Mouse (Mus musculus) embryo, embryonic 9.5 days (tissue): ENCODE data around the gene Sv2c.
"Not testable (repeated sequence)": the region's sequence is repeated elsewhere in the genome, so short reads cannot be mapped to it uniquely, and the experiment has no call there.

Experiments
- DNase-seq: peaks from one replicate; pipeline ENCODE4 v3.0.0-alpha.2; 2017; ENCODE audit errors: extremely low spot score

Gene Sv2c

DNA sequence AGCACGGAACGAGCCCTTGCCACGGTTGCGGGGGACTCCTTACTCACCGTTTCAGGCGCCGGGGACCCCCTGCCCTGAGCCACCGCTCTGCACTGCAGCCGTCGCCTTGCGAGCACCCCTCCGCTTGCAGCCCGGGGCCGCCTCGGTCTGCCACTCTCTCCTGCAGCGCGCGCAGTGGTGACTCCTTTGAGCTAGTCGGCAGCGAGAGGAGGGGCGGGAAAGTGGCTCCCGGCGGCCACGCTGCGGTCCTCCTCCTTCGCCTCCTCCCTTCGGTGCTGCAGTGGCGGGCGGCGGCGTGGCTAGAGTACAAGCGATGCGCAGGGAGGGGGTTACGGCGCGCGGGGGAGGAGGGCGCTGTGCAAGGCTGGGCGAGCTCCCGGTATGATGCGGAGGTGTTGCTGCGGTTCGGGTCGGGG, at the start of gene Sv2c:
Gene Sv2c (minus strand): TSS at position 177 of the 416 bp plus-strand sequence.
- peak; percentile 76 for DNase-seq

DNA sequence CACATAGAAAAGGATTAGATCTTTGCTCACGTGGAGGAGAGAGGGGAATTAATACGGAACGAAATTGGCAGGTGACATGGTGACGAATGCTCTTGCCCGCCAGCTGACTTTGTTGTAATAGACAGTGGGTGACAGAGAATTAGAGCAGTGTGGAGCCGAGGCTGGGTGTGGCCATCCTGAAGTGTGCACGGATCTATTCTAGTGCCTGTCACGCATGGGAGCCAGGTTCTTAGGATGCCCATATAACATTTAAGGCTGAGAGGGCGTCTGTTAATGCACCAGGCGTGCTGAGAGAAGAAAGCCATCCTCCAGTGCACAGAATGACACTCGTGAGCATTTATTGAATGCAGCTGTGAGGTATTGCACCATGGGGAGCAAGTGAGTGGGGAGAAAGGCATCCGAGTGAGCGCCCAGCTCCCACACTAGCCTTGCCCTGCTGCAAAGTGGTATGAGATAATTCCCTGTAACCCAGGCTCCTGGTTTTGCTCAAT, 48.3 kb upstream of the Sv2c start:
- DNase-seq: no peak

DNA sequence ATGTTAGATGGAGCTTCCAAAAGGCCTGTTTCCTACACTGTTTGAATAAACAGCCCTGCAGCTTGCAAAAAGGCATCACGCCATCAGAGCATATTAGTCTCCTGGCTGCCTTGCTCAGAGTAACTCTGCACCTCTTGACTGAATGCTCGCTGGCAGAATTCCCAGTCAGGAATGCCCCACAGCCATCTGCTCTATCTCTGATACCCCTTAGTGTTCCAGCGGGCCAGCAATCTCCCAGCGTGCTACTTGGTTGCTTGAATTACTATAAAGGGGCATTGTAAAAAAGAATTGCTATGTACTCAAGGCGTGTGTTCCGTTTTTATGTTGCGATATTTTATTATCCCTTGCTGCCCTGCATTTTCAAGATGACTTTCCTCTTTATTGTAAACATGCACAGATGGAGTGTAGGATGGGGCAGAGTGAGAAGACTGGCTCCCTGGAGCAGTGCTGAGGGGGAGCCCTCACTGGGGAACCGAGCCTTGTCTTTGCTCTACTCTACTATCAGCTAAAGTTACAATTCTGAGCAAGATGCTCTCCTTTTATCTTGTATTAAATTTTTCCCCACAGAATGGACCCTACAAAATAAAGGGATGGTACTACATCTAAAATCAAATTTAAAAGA, 43.3 kb upstream of the Sv2c start:
- no peak for DNase-seq

GRCm38 (mm10) chr13:96173686-96174085, 41.3 kb upstream of the Sv2c start:
- no peak for DNase-seq

DNA sequence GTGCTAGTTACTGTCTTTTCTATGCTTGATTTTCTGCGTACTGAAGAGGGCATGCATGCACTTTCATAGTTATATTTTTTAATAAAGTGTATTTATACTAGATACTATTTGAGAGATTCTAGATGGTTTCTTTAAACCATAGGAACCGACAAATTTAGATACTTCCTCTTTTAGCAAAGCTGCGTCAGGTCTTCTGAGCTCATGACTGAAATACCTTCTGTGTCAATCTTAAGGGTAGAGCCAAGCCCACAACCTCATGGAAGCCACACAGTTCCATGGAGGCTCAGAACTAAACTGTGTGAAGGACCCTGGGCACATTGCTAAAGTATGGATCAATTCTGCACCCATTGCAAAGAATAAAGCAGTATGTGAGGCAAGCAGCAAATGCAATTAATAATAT, 39.9 kb upstream of the Sv2c start:
- no peak for DNase-seq

DNA sequence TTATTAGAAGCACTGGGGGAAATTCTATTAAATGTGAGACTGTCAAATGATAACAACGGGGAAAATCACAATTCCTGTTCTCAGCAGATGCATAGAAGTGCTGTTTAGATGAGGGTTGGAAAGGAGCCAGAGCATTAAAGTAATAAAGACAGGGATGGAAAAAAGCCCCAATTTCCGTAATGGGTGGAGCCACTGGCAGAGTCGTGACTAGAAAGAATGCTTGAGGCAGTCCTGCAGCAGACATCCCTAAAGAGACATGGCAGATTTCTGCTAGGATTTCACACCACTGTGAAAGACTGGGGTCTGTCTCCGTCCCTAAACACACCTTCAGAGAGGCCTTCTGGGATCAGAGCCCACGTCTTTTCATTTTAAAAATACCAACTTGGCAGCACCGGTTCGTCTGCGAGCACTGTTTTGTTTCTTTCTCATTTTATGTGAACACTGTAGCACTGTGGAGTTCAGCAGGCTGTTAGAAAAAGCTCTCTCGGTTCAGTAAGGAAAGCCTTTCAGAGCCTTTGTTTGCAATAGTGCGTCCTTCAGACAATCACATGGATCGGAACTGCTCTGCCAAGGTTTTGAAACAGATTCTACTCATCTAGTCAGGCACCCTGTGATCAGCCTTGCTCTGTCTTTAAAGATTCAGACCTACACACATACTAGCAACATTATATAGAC, 36.8 kb upstream of the Sv2c start:
- DNase-seq: no peak

DNA sequence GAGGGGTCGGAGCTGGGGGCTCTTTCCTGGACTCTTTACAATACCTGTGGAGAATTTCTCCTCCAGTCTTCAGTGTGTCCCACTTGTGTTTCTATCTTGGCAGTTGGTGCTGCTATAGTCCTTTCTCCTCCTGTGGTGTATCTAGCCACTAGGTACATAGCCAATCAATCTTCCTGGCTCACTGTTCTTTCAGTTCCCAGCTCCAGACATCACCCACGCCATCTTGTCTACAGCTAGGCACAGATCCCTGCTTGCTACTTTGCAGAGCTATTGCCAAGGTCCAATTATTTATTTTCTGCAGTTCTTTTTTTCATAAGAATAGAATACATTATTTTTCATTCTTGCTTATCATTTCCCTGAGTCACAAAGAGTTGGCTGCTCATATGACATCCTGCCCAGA, 34.2 kb upstream of the Sv2c start:
- DNase-seq: no peak

GRCm38 (mm10) chr13:96133363-96134100, 1.2 kb upstream of the Sv2c start:
- DNase-seq: peak; percentile 46

DNA sequence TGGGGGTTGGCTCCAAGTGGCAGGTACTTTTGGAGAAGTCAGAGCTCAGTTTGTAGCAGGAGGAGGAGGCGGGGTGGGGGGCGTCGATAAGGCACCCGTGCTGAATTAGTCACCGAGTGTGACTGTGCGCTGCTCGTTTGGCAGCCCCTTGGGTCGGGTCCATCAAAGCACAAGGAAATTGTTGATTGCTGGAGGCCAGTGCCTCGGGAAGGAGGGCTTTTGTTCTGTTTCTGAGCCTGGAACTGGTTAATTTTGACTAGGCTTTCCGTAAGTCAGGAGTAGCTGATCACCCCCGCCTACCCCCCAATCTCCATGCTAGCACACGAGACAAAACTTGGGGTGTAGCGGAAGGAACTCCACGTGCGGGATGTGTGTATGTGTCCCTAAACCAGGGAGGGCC, 456 bp upstream of the Sv2c start:
- DNase-seq: no peak

- no peak for DNase-seq
These were observed 466 bp downstream of the Sv2c start for GRCm38 (mm10) chr13:96131911-96132310.

DNA sequence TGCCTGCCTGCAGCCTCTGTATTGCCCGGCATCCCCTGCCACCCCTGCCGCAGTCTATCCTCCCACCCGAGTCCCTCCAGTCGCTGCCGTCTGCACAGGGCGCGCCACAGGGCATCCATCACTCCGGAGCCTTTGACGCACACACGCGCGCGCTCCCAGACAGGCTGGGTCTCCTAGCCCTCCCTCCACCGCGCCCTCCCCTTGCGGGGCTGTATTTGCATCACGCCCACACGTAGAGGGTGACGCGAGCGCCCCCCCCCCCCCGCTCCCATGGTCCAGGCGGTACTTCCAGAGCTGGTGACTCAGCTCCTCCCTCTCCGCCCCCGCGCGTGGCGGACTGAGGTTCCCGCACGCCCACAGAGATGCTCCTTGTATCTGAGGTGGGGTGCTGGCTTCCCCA, 1.3 kb downstream of the Sv2c start:
- DNase-seq: peak; percentile 70

DNA sequence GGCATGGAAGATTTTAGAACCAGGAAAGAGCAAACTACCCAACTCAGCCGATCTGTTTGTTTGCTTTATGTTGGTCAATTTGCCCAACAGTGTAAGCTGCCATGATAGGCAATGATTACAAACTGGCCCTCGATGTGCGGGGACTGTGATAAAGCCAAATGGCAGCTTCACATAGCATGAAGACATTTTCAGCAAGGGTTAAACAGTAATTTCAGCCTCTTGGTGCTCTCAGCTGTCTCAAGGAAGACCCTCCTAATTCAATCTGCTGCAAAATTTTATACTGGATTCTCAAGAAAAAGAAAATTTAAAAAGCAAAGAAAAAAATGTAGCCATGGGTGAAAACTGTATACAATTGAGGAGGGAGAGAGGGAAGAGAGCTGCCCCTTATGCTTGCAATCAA, 3.3 kb downstream of the Sv2c start:
- no peak for DNase-seq

- no peak for DNase-seq
These were observed 5.7 kb downstream of the Sv2c start for GRCm38 (mm10) chr13:96126669-96127068.

DNA sequence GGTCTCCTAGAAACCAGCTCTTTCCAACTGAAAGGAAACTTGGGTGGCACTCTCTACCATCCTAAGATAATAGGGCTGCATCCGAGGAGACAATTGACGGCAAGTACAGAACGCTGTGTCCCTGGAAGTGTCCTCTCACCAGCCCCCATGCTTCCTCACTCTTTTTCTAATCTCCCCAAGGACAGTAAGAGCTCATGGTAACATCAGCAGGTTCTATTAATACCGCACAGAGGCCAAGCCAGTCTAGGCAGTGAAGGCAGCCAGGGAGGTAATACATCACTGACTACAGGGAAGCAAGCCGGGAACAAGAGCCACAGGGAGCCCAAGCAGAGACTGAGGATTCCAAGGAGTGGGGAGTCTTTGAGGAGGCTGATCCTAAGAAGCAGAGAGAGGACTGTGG, 7.4 kb downstream of the Sv2c start:
- no peak for DNase-seq

- no peak for DNase-seq
These were observed 19.7 kb downstream of the Sv2c start for GRCm38 (mm10) chr13:96112711-96113110.

- no peak for DNase-seq
These were observed 21.6 kb downstream of the Sv2c start for GRCm38 (mm10) chr13:96110767-96111166.

GRCm38 (mm10) chr13:96106367-96106766, 26.0 kb downstream of the Sv2c start:
- no peak for DNase-seq

- DNase-seq: no peak
These were observed 41.4 kb downstream of the Sv2c start for GRCm38 (mm10) chr13:96090929-96091328.

- no peak for DNase-seq
These were observed 46.6 kb downstream of the Sv2c start for GRCm38 (mm10) chr13:96085581-96086302.

DNA sequence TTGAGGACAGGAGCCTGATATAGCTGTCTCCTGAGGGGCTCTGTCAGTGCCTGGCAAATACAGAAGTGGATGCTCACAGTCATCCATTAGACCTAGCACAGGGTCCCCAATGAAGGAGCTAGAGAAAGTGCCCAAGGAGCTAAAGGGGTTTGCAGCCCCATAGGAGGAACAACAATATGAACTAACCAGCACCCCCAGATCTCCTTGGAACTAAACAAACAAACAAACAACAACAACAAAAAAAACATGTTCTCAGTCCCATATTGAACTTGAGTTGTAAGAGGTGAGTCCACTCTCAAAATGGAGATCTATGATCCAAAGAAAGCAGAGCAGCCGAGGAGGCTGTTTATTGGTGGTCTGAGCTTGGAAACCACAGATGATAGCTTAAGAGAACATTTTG, 50.6 kb downstream of the Sv2c start, which contains the start of gene Gm17190:
Gene Gm17190 (plus strand): TSS at position 301 of the 400 bp plus-strand sequence.
- DNase-seq: not testable (repeated sequence)

- DNase-seq: not testable (repeated sequence)
These were observed 51.1 kb downstream of the Sv2c start, which contains the start of gene Gm20075 for GRCm38 (mm10) chr13:96081276-96081675. Gm20075 (minus strand) TSS chr13:96081376.

DNA sequence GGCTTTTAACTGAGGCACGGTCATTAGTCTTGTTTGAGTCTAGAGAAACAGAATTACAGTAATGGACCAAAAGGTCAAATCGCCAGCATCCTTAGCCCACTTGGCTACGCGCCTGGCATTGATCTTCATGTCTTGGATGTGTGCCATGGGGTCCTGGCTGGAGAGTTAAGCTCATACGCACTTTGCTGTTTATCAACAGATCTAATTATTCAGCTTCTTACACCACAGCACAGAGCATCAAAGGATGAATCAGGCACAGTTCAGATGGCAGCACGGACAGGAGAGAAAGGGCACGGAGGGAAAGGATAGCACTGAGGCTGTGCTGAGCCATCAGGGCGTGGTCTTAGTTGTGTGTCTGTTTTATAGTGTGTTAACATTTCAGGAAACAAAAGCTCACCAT, 58.8 kb downstream of the Sv2c start:
- DNase-seq: no peak
